Mouse (Mus musculus): ENCODE measurements around the gene Gm10647. TPM values are rescaled to one million over a fixed set of nuclear protein-coding genes. Genes with fewer than 3 reads are reported as not detected.
"Not testable (repeated sequence)": the region's sequence is repeated elsewhere in the genome, so short reads cannot be mapped to it uniquely, and the experiment has no call there.

Gm10647 gene
- polyA plus RNA-seq, 1 experiment from 2014 or later, result 0.13 TPM

GRCm38 (mm10) chr9:66813392-66813791, 16.6 kb downstream of the Gm10647 start:
- Histone ChIP-seq H3K27me3 (ENCODE audit: insufficient read depth, poor library complexity, severe bottlenecking) (peaks cover 4% of the 10 kb centered on the region; the same call in 1 of the 2 replicates), H3K4me3 (no peak overlapping the region), H3K27ac (no peak overlapping the region), H3K36me3 (no peaks in the 10 kb centered on the region), H3K4me1 (replicated peaks) (peaks cover 13% of the 10 kb centered on the region; the same call in 1 of the 2 replicates), H3K9me3 (no peaks in the 10 kb centered on the region)
- no peak for DNase-seq (ENCODE audit: low spot score)
- WGBS, result 8% methylated on average over 2 of the region's 2 CpGs

- no peak for DNase-seq (ENCODE audit: low spot score)
- no peak overlapping the region for H3K4me3 ChIP-seq
- no peaks in the 10 kb centered on the region for H3K36me3 ChIP-seq
- no peak overlapping the region for H3K27ac ChIP-seq
- H3K27me3 ChIP-seq (ENCODE audit: insufficient read depth, poor library complexity, severe bottlenecking), result no peaks in the 10 kb centered on the region
- WGBS, result 74% methylated on average over 5 of the region's 5 CpGs
- H3K4me1 ChIP-seq (replicated peaks), result 0 out of 2 replicates have a peak, but pooled peaks cover 2% of the 10 kb centered on the region
- H3K9me3 ChIP-seq, result no peaks in the 10 kb centered on the region
Measured at GRCm38 (mm10) chr9:66820996-66821395, 24.2 kb downstream of the Gm10647 start.

DNA sequence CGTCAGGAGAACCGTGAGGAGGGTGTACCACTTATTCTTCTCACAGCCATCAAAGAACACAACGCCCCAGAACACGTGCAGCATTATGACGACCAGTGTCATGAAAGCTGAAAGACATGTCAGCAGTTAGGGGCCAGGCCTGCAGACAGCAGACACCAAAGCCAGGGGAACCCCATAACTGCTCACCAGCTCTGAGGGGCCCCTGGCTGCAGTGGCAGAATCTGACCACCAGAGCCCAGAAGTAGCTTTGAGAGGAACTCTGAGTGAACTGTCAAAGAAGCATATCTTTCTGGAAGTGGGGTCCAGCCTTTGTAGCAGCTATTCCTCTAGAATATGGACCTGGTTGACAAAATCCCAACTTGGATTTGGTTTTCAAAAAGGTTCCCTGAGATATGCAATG, 25.4 kb downstream of the Gm10647 start:
- WGBS, result 92% methylated on average over 2 of the region's 5 CpGs
- not testable (repeated sequence) for DNase-seq (ENCODE audit: low spot score); H3K36me3 ChIP-seq; H3K9me3 ChIP-seq; H3K27ac ChIP-seq; H3K27me3 ChIP-seq (ENCODE audit: insufficient read depth, poor library complexity, severe bottlenecking); H3K4me1 ChIP-seq (replicated peaks); H3K4me3 ChIP-seq

- Histone ChIP-seq H3K36me3 (no peaks in the 10 kb centered on the region), H3K4me3 (no peak overlapping the region), H3K4me1 (replicated peaks) (no peaks in the 10 kb centered on the region), H3K27ac (no peak overlapping the region), H3K27me3 (ENCODE audit: insufficient read depth, poor library complexity, severe bottlenecking) (peaks cover 4% of the 10 kb centered on the region; the same call in 1 of the 2 replicates), H3K9me3 (no peaks in the 10 kb centered on the region)
- 65% methylated on average over 1 of the region's 1 CpGs for WGBS
- no peak for DNase-seq (ENCODE audit: low spot score)
Measured at GRCm38 (mm10) chr9:66825990-66826389, 29.2 kb downstream of the Gm10647 start.

GRCm38 (mm10) chr9:66832366-66832908, 35.6 kb downstream of the Gm10647 start:
- no peak for DNase-seq (ENCODE audit: low spot score)
- no peak overlapping the region for H3K27ac ChIP-seq
- peaks cover 21% of the 10 kb centered on the region for H3K4me1 ChIP-seq (replicated peaks)
- no peaks in the 10 kb centered on the region for H3K9me3 ChIP-seq
- 66% methylated on average over 4 of the region's 4 CpGs for WGBS
- no peaks in the 10 kb centered on the region for H3K36me3 ChIP-seq
- no peak overlapping the region for H3K4me3 ChIP-seq
- H3K27me3 ChIP-seq (ENCODE audit: insufficient read depth, poor library complexity, severe bottlenecking), result peaks cover 45% of the 10 kb centered on the region

DNA sequence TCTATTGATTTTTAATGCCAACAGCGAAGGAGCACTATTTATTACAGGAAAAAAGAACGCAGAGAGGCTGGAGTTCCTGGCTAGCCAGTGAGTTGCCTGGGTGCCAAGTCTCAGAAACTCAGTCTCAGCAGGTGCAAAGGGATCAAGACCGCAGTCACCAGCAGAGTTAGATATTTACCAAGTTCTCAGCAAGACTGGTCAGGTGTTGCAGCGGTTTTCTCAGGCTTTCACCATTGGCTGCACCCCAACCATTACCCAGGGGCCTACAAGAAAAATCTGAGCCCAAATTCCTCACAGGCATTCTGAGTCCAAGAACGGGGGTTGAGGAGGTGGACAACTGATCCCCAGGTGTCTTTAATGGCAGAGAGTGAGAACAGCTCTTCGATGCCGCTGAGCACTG, 37.0 kb downstream of the Gm10647 start:
- H3K27me3 ChIP-seq (ENCODE audit: insufficient read depth, poor library complexity, severe bottlenecking), result peaks cover 41% of the 10 kb centered on the region
- H3K27ac ChIP-seq, result no peak overlapping the region
- H3K4me3 ChIP-seq, result peak overlapping the region; percentile 77
- no peak for DNase-seq (ENCODE audit: low spot score)
- peaks cover 21% of the 10 kb centered on the region for H3K4me1 ChIP-seq (replicated peaks)
- WGBS, result 15% methylated on average over 7 of the region's 7 CpGs
- H3K36me3 ChIP-seq, result no peaks in the 10 kb centered on the region
- no peaks in the 10 kb centered on the region for H3K9me3 ChIP-seq

DNA sequence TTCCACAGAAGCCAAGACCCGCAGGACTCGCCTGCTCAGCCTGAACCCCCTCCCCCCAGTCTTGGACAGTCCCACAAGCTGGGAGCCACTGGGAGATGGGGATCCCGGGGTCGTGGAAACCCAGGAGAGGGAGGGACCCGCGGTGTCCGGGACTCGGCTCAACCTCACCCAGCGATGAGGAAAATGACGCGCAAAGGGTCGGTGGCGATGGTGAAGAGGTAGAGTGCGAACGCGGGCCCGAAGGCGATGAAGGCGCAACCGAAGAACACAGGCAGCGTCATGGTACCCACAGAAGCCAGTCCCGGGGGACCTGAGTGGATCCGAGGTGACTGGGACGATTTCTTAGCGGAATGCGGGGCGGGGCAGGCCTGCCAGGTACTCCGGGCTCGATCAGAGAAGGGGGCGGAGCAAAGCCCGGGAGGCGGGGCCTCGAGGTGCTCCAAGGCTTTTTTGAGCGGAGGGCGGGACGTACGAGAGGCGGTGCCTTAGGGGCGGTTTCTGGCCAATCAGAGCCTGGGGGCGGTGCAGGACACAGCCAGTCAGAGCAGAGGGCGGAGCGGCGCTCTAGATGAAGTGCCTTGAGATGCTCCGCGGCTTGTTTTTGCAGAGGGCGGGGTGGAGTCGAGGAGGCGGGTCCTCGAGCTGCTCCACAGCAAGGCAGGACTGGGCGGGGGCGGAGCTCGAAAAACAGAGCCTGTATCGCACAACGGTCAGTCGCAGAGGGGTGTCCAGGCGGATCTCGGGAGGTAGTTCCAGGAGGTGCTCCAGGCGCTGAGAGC, 37.7 kb downstream of the Gm10647 start, which contains the start of gene Aph1c:
Gene Aph1c, minus strand, starts transcription at position 409 of the 779 bp plus-strand sequence.
- under 1% methylated on average over 58 of the region's 58 CpGs for WGBS
- Histone ChIP-seq H3K27me3 (ENCODE audit: insufficient read depth, poor library complexity, severe bottlenecking) (peaks cover 41% of the 10 kb centered on the region), H3K27ac (peak within 1 kb of the TSS; percentile 79), H3K36me3 (no peaks in the 10 kb centered on the region), H3K4me1 (replicated peaks) (peaks cover 21% of the 10 kb centered on the region), H3K9me3 (no peaks in the 10 kb centered on the region), H3K4me3 (peak within 1 kb of the TSS; percentile 77)
- peak; percentile 99 for DNase-seq (ENCODE audit: low spot score)

DNA sequence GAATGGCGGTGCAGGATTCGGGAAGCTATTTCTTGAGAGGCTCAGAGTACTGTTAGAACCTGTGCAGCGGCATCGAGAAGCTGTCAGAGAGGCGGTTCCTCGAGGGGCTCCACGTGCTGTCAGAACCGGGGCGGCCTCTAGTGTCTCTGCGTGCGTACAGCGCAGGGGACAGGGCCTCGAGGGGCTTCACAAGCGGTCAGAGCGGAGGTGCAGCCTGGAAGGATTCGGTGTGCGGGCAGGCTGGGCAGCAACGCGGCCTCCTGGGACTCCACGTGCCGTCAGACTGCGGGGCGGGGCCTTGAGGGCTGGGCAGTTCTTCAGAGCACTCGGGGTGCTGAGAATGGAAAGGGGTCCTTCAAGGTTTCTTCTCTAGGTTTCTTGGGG, 38.2 kb downstream of the Gm10647 start:
- H3K4me3 ChIP-seq, result peak overlapping the region; percentile 77
- no peaks in the 10 kb centered on the region for H3K36me3 ChIP-seq
- peaks cover 41% of the 10 kb centered on the region for H3K27me3 ChIP-seq (ENCODE audit: insufficient read depth, poor library complexity, severe bottlenecking)
- under 1% methylated on average over 24 of the region's 24 CpGs for WGBS
- H3K4me1 ChIP-seq (replicated peaks), result peaks cover 21% of the 10 kb centered on the region
- H3K9me3 ChIP-seq, result no peaks in the 10 kb centered on the region
- DNase-seq (ENCODE audit: low spot score), result no peak
- peak overlapping the region; percentile 79 for H3K27ac ChIP-seq

- H3K4me1 ChIP-seq (replicated peaks), result no peaks in the 10 kb centered on the region
- H3K9me3 ChIP-seq, result no peaks in the 10 kb centered on the region
- no peak for DNase-seq (ENCODE audit: low spot score)
- no peaks in the 10 kb centered on the region for H3K27me3 ChIP-seq (ENCODE audit: insufficient read depth, poor library complexity, severe bottlenecking)
- no peak overlapping the region for H3K4me3 ChIP-seq
- H3K36me3 ChIP-seq, result peaks cover 28% of the 10 kb centered on the region
- no peak overlapping the region for H3K27ac ChIP-seq
- WGBS, result 93% methylated on average over 5 of the region's 5 CpGs
Measured at GRCm38 (mm10) chr9:66846822-66847221, 50.0 kb downstream of the Gm10647 start.

Other genes starting within 250 kb of the Gm10647 start
- 84.2 and 97.7 TPM in 2 replicates for gene Usp3, start 203.9 kb upstream of the Gm10647 start, polyA plus RNA-seq (2016; fragmentation: Nextera tagmentation; extraction: Ambion mirVana)
- 0.88 and 1.7 TPM in 2 replicates for gene Car12, start 83.4 kb upstream of the Gm10647 start, polyA plus RNA-seq (2016; fragmentation: Nextera tagmentation; extraction: Ambion mirVana)
- gene Aph1b, start 1.5 kb upstream of the Gm10647 start, polyA plus RNA-seq (2016; fragmentation: Nextera tagmentation; extraction: Ambion mirVana), result 11.4 and 12.5 TPM in 2 replicates
- 1.3 and 1.4 TPM in 2 replicates for gene Aph1c, start 37.7 kb downstream of the Gm10647 start, polyA plus RNA-seq (2016; fragmentation: Nextera tagmentation; extraction: Ambion mirVana)
- gene Rab8b, start 122.6 kb downstream of the Gm10647 start, polyA plus RNA-seq (2016; fragmentation: Nextera tagmentation; extraction: Ambion mirVana), result 24.3 and 27.3 TPM in 2 replicates
- gene Rps27l, start 149.0 kb downstream of the Gm10647 start, polyA plus RNA-seq (2016; fragmentation: Nextera tagmentation; extraction: Ambion mirVana), result 708 and 733 TPM in 2 replicates
- gene Lactb, start 178.4 kb downstream of the Gm10647 start, polyA plus RNA-seq (2016; fragmentation: Nextera tagmentation; extraction: Ambion mirVana), result 8.6 and 9.4 TPM in 2 replicates